Mouse (Mus musculus): ENCODE measurements around the gene Gjb3. TPM values are rescaled to one million over a fixed set of nuclear protein-coding genes. Genes with fewer than 3 reads are reported as not detected.
A peak's percentile ranks its signal among the peaks of the same experiment; 100 is the strongest.

Gjb3 gene
- total and polyA plus RNA-seq, 2 experiments = not detected

GRCm38 (mm10) chr4:127303796-127304195 is 26.8 kb downstream of the Gjb3 start:
- no peak overlapping the region for H3K4me3 ChIP-seq (ENCODE audit: insufficient read depth, low read depth, low read length)
- peaks cover 2% of the 10 kb centered on the region; the same call in 1 of the 2 replicates for H3K4me1 ChIP-seq (ENCODE audit: control insufficient read depth, insufficient read depth, low read length)
- WGBS = 75% methylated on average over 3 of the region's 3 CpGs
- no peak overlapping the region for H3K9ac ChIP-seq (ENCODE audit: low read depth, low read length)
- no peak for TF ChIP-seq POLR2A (IDR thresholded peaks at IDR 0.05; ENCODE audit: extremely low read depth, insufficient read depth, low read length)
- no peak for TF ChIP-seq CTCF (IDR thresholded peaks at IDR 0.05; ENCODE audit: low read depth, low read length)
- no peaks in the 10 kb centered on the region for H3K27me3 ChIP-seq (ENCODE audit: control insufficient read depth, insufficient read depth, low read length)
- H3K27ac ChIP-seq (replicated peaks; ENCODE audit: insufficient read depth, low read depth, low read length) = 0 out of 2 replicates have a peak overlapping the region, but pooled peaks have one; percentile 47
- H3K79me2 ChIP-seq (ENCODE audit: control insufficient read depth, insufficient read depth, low read length) = no peaks in the 10 kb centered on the region
- H3K36me3 ChIP-seq (ENCODE audit: control insufficient read depth, insufficient read depth, low read length) = no peaks in the 10 kb centered on the region
- peak; percentile 25 for DNase-seq (ENCODE audit: extremely low read depth, low read depth, low spot score)

DNA sequence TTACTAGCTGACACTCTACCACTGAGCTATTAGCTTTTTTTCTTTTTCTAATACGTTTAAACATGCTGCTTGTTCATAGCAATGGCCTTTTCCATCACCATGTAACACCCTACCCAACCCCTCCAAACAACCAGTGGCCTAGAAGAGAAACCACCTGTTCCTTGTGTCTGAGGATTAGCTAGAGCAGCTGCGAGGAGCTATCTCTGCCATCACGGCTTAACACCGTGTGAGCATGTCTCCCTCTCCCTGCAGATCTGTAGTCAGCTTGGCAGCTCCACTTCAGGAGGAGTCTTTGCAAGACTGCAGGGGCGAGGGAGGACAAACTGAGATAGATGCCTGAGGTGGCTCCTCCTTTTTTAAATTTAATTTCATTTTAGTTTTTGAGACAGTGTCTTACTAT is 30.1 kb downstream of the Gjb3 start:
- no peaks in the 10 kb centered on the region for H3K4me1 ChIP-seq (ENCODE audit: control insufficient read depth, insufficient read depth, low read length)
- WGBS = 66% methylated on average over 5 of the region's 5 CpGs
- H3K36me3 ChIP-seq (ENCODE audit: control insufficient read depth, insufficient read depth, low read length) = no peaks in the 10 kb centered on the region

DNA sequence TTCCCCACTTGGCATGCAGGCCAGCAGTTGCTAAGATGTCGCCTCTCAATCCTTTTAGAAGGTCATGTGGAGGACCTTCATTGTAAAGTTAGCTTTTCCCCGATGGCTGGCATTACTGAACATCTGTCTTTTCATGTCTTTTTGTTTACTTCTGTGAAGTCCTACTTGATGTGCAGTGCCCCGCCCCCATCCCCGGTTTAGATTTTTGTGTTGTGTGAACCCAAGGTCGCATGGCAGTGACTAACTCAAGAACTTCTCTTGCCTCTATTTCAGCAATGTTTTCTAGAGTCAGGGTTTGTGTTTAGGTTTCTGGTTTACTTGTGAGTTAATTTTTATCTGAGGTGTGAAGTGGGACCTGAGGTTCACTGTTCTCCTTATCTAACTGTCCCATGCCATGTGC is 38.0 kb downstream of the Gjb3 start:
- DNase-seq (ENCODE audit: extremely low read depth, low read depth, low spot score) = no peak
- H3K4me1 ChIP-seq (ENCODE audit: control insufficient read depth, insufficient read depth, low read length) = no peaks in the 10 kb centered on the region; the same call in 1 of the 2 replicates
- H3K79me2 ChIP-seq (ENCODE audit: control insufficient read depth, insufficient read depth, low read length) = no peaks in the 10 kb centered on the region
- no peaks in the 10 kb centered on the region for H3K36me3 ChIP-seq (ENCODE audit: control insufficient read depth, insufficient read depth, low read length)
- H3K27me3 ChIP-seq (ENCODE audit: control insufficient read depth, insufficient read depth, low read length) = no peaks in the 10 kb centered on the region
- TF ChIP-seq CTCF (IDR thresholded peaks at IDR 0.05; ENCODE audit: low read depth, low read length) = no peak
- no peak for TF ChIP-seq POLR2A (IDR thresholded peaks at IDR 0.05; ENCODE audit: extremely low read depth, insufficient read depth, low read length)
- 67% methylated on average over 5 of the region's 5 CpGs for WGBS
- no peak overlapping the region for H3K9ac ChIP-seq (ENCODE audit: low read depth, low read length)
- no peak overlapping the region for H3K4me3 ChIP-seq (ENCODE audit: insufficient read depth, low read depth, low read length)
- no peak overlapping the region for H3K27ac ChIP-seq (replicated peaks; ENCODE audit: insufficient read depth, low read depth, low read length)

More for the DNA sequence above, 30.1 kb downstream of the Gjb3 start:
- no peak overlapping the region for H3K27ac ChIP-seq (replicated peaks; ENCODE audit: insufficient read depth, low read depth, low read length)
- no peak overlapping the region for H3K9ac ChIP-seq (ENCODE audit: low read depth, low read length)
- H3K79me2 ChIP-seq (ENCODE audit: control insufficient read depth, insufficient read depth, low read length) = no peaks in the 10 kb centered on the region
- H3K27me3 ChIP-seq (ENCODE audit: control insufficient read depth, insufficient read depth, low read length) = no peaks in the 10 kb centered on the region
- no peak overlapping the region for H3K4me3 ChIP-seq (ENCODE audit: insufficient read depth, low read depth, low read length)
- TF ChIP-seq CTCF (IDR thresholded peaks at IDR 0.05; ENCODE audit: low read depth, low read length) (no peak), POLR2A (IDR thresholded peaks at IDR 0.05; ENCODE audit: extremely low read depth, insufficient read depth, low read length) (no peak)
- DNase-seq (ENCODE audit: extremely low read depth, low read depth, low spot score) = no peak

DNA sequence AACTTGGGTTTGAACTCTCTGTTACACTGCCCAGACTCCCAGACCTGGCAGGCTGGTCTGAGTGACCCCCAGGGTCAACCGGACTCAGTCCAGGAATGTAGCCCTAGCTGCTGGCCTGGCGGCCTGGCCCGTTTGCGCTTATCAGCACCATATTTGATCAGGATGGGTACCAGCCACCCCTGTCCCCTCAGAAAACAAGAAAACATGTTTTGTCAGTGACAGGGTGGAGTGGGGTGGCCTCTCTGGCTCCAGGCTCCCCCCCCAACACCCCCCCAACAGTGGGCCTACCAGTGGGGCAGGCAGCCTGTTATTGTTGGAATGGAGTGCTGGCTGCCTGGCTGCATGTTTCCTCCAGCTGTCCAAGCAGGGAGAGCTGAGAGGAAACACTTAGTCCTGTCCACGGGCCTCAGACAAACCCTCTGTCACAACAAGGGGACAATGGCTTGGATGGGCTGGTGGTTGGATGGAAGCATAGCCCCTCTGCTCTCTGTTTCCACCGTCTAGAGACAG is 41.5 kb downstream of the Gjb3 start:
- Histone ChIP-seq H3K36me3 (ENCODE audit: control insufficient read depth, insufficient read depth, low read length) (no peaks in the 10 kb centered on the region), H3K4me3 (ENCODE audit: insufficient read depth, low read depth, low read length) (no peak overlapping the region), H3K27ac (replicated peaks; ENCODE audit: insufficient read depth, low read depth, low read length) (peak overlapping the region; percentile 56), H3K9ac (ENCODE audit: low read depth, low read length) (no peak overlapping the region), H3K4me1 (ENCODE audit: control insufficient read depth, insufficient read depth, low read length) (no peaks in the 10 kb centered on the region; the same call in 1 of the 2 replicates), H3K27me3 (ENCODE audit: control insufficient read depth, insufficient read depth, low read length) (no peaks in the 10 kb centered on the region), H3K79me2 (ENCODE audit: control insufficient read depth, insufficient read depth, low read length) (no peaks in the 10 kb centered on the region)
- 47% methylated on average over 6 of the region's 6 CpGs for WGBS
- DNase-seq (ENCODE audit: extremely low read depth, low read depth, low spot score) = no peak
- no peak for TF ChIP-seq CTCF (IDR thresholded peaks at IDR 0.05; ENCODE audit: low read depth, low read length)
- TF ChIP-seq POLR2A (IDR thresholded peaks at IDR 0.05; ENCODE audit: extremely low read depth, insufficient read depth, low read length) = no peak

GRCm38 (mm10) chr4:127286907-127287306 is 43.7 kb downstream of the Gjb3 start:
- Histone ChIP-seq H3K4me1 (ENCODE audit: control insufficient read depth, insufficient read depth, low read length) (no peaks in the 10 kb centered on the region; the same call in 1 of the 2 replicates), H3K27ac (replicated peaks; ENCODE audit: insufficient read depth, low read depth, low read length) (no peak overlapping the region), H3K9ac (ENCODE audit: low read depth, low read length) (no peak overlapping the region), H3K36me3 (ENCODE audit: control insufficient read depth, insufficient read depth, low read length) (no peaks in the 10 kb centered on the region), H3K4me3 (ENCODE audit: insufficient read depth, low read depth, low read length) (no peak overlapping the region), H3K79me2 (ENCODE audit: control insufficient read depth, insufficient read depth, low read length) (no peaks in the 10 kb centered on the region), H3K27me3 (ENCODE audit: control insufficient read depth, insufficient read depth, low read length) (no peaks in the 10 kb centered on the region)
- TF ChIP-seq CTCF (IDR thresholded peaks at IDR 0.05; ENCODE audit: low read depth, low read length) (no peak), POLR2A (IDR thresholded peaks at IDR 0.05; ENCODE audit: extremely low read depth, insufficient read depth, low read length) (no peak)
- WGBS = 77% methylated on average over 4 of the region's 4 CpGs
- no peak for DNase-seq (ENCODE audit: extremely low read depth, low read depth, low spot score)

GRCm38 (mm10) chr4:127279241-127279640 is 51.4 kb downstream of the Gjb3 start:
- H3K36me3 ChIP-seq (ENCODE audit: control insufficient read depth, insufficient read depth, low read length) = no peaks in the 10 kb centered on the region
- TF ChIP-seq POLR2A (IDR thresholded peaks at IDR 0.05; ENCODE audit: extremely low read depth, insufficient read depth, low read length) (no peak), CTCF (IDR thresholded peaks at IDR 0.05; ENCODE audit: low read depth, low read length) (no peak)
- no peaks in the 10 kb centered on the region for H3K79me2 ChIP-seq (ENCODE audit: control insufficient read depth, insufficient read depth, low read length)
- H3K9ac ChIP-seq (ENCODE audit: low read depth, low read length) = no peak overlapping the region
- no peak overlapping the region for H3K4me3 ChIP-seq (ENCODE audit: insufficient read depth, low read depth, low read length)
- no peaks in the 10 kb centered on the region; the same call in 1 of the 2 replicates for H3K4me1 ChIP-seq (ENCODE audit: control insufficient read depth, insufficient read depth, low read length)
- WGBS = 73% methylated on average over 9 of the region's 9 CpGs
- no peak for DNase-seq (ENCODE audit: extremely low read depth, low read depth, low spot score)
- peak overlapping the region; percentile 76 for H3K27ac ChIP-seq (replicated peaks; ENCODE audit: insufficient read depth, low read depth, low read length)
- H3K27me3 ChIP-seq (ENCODE audit: control insufficient read depth, insufficient read depth, low read length) = no peaks in the 10 kb centered on the region
